Mouse (Mus musculus) stomach, postnatal 0 days (tissue): Measurements from ENCODE around the gene Ly75.

Experiments
- CTCF ChIP-seq: IDR thresholded peaks from 2 replicates; pipeline ENCODE4 v1.5.1; 2016; ENCODE audit warnings: antibody characterized with exemption, low read depth, mild to moderate bottlenecking, moderate library complexity
- EP300 ChIP-seq: optimal IDR thresholded peaks from 2 replicates; pipeline ENCODE3; 2016; ENCODE audit warnings: antibody characterized with exemption

DNA sequence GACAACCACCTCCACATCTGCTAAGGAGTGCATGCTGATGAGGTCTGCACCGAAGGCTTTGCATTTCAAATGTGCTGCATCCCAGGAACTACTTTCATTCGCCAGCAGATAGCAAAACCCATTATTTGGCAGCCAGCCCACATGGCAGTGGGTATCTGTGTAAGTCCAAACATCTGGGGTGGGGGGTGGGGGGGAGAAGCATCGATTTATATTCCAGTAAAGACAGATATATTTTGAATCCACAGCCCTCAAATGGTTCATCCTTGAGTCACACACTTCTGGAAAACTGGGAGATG is 27.8 kb downstream of the Ly75 start:
- TF ChIP-seq CTCF = no peak
- no peak for TF ChIP-seq EP300
